Comparison of ENCODE assay signal across 8 mouse cellular contexts in the genomic region with DNA sequence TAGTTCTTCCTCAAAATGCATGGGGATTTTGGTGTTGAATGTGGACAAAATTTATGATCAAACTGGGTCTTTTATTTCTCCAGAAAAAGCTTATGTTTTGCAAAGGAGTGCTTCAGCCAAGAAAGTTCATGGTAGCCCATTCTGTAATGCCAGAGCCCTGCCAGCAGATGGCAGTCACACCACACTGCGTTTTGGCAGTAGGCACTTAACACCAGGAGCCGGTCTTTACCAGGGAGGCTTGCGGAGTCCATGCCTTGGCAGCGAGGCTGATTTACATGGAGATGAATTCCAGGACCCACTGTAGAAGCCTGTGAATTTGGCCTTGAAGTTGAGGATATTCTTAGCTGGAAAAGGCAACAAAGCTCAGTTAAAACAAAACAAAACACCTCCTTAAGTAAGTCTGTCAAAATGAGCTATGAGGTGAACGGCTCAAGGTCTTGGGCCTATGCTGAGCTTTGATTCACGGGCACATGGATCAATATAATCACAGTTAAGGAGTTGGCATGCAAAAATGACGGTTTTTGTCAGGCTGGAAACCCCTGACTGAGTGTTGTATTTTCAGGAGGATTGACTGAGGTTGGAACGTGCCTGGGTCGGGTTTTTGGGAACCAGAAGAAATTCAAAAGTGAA.
DNase-seq lines count a peak whose midpoint lies in the region; ATAC-seq lines count a peak whose summit lies in the region.

No protein-coding gene starts in this region.

- H3K9ac ChIP-seq in liver, embryonic 12.5 days: no peak overlapping the region
- no peak overlapping the region for H3K9ac ChIP-seq in intestine, embryonic 16.5 days (ENCODE audit: low read depth, low read length)
- H3K9ac ChIP-seq in midbrain, embryonic 13.5 days (replicated peaks): no peak overlapping the region
- H3K9ac ChIP-seq in stomach, embryonic 14.5 days (replicated peaks; ENCODE audit: low read depth, low read length): no peak overlapping the region

- H3K27me3 ChIP-seq in liver, embryonic 12.5 days (replicated peaks): no peaks in the 10 kb centered on the region
- H3K27me3 ChIP-seq in intestine, embryonic 16.5 days (replicated peaks; ENCODE audit: control insufficient read depth, insufficient read depth, low read length): no peaks in the 10 kb centered on the region
- no peaks in the 10 kb centered on the region for H3K27me3 ChIP-seq in midbrain, embryonic 13.5 days
- H3K27me3 ChIP-seq in stomach, embryonic 14.5 days (ENCODE audit: control insufficient read depth, insufficient read depth, low read length): no peaks in the 10 kb centered on the region

- WGBS in liver, embryonic 12.5 days (ENCODE audit: insufficient replicate concordance): 36% methylated on average over 9 of the region's 9 CpGs
- WGBS in intestine, embryonic 16.5 days: 29% methylated on average over 9 of the region's 9 CpGs
- WGBS in midbrain, embryonic 13.5 days: 43% methylated on average over 9 of the region's 9 CpGs
- WGBS in stomach, embryonic 14.5 days: 31% methylated on average over 9 of the region's 9 CpGs

- no peaks in the 10 kb centered on the region for H3K4me1 ChIP-seq in liver, embryonic 12.5 days
- peaks cover 5% of the 10 kb centered on the region; the same call in 1 of the 2 replicates for H3K4me1 ChIP-seq in intestine, embryonic 16.5 days (ENCODE audit: control insufficient read depth, insufficient read depth, low read length)
- H3K4me1 ChIP-seq in midbrain, embryonic 13.5 days (replicated peaks): no peaks in the 10 kb centered on the region
- H3K4me1 ChIP-seq in stomach, embryonic 14.5 days (ENCODE audit: control insufficient read depth, insufficient read depth, low read length): no peaks in the 10 kb centered on the region

- H3K36me3 ChIP-seq in liver, embryonic 12.5 days: no peaks in the 10 kb centered on the region
- no peaks in the 10 kb centered on the region for H3K36me3 ChIP-seq in intestine, embryonic 16.5 days (ENCODE audit: control insufficient read depth, insufficient read depth, low read length)
- H3K36me3 ChIP-seq in midbrain, embryonic 13.5 days: no peaks in the 10 kb centered on the region
- no peaks in the 10 kb centered on the region for H3K36me3 ChIP-seq in stomach, embryonic 14.5 days (ENCODE audit: control insufficient read depth, insufficient read depth, low read length)

- no peaks in the 10 kb centered on the region for H3K9me3 ChIP-seq in liver, embryonic 12.5 days (replicated peaks)
- no peaks in the 10 kb centered on the region for H3K9me3 ChIP-seq in intestine, embryonic 16.5 days (ENCODE audit: control insufficient read depth, low read length)
- no peaks in the 10 kb centered on the region for H3K9me3 ChIP-seq in midbrain, embryonic 13.5 days
- no peaks in the 10 kb centered on the region for H3K9me3 ChIP-seq in stomach, embryonic 14.5 days (ENCODE audit: control insufficient read depth, low read depth, low read length)

- peak; percentile 62 for DNase-seq in liver
- peak; percentile 68 to 81 for DNase-seq in cerebellum, postnatal 25 days
- DNase-seq in frontal cortex, postnatal 36 days (ENCODE audit: low spot score in 2 of 2): peak; percentile 67 to 74
- peak; percentile 12 to 69 for DNase-seq in left cerebral cortex, postnatal 10 days (ENCODE audit: extremely low spot score in 1 of 2, low spot score in 2 of 2)

- intact Hi-C loops in left cerebral cortex, postnatal 10 days (cut with DNase I): loop anchor here (1.0 to 10.0 kb wide), 4 partner anchors 187 to 695 kb away; no protein-coding TSS in a partner anchor

- H3K4me3 ChIP-seq in liver, embryonic 12.5 days: no peak overlapping the region
- H3K4me3 ChIP-seq in intestine, embryonic 16.5 days (ENCODE audit: low read length): no peak overlapping the region
- H3K4me3 ChIP-seq in midbrain, embryonic 13.5 days (replicated peaks): no peak overlapping the region
- no peak overlapping the region for H3K4me3 ChIP-seq in stomach, embryonic 14.5 days (ENCODE audit: low read depth, low read length)

- H3K27ac ChIP-seq in liver, embryonic 12.5 days: no peak overlapping the region
- H3K27ac ChIP-seq in intestine, embryonic 16.5 days (ENCODE audit: low read length): no peak overlapping the region
- H3K27ac ChIP-seq in midbrain, embryonic 13.5 days: no peak overlapping the region
- no peak overlapping the region for H3K27ac ChIP-seq in stomach, embryonic 14.5 days (ENCODE audit: low read length)

- H3K4me2 ChIP-seq in liver, embryonic 12.5 days: no peak overlapping the region
- no peak overlapping the region for H3K4me2 ChIP-seq in intestine, embryonic 16.5 days (ENCODE audit: low read depth, low read length)
- H3K4me2 ChIP-seq in midbrain, embryonic 13.5 days (replicated peaks): no peak overlapping the region
- H3K4me2 ChIP-seq in stomach, embryonic 14.5 days (replicated peaks; ENCODE audit: low read depth, low read length): no peak overlapping the region

- ATAC-seq in liver, embryonic 12.5 days: no peak
- peak; percentile 75 for ATAC-seq in intestine, embryonic 16.5 days
- ATAC-seq in midbrain, embryonic 13.5 days: peak; percentile 95
- ATAC-seq in stomach, embryonic 14.5 days (ENCODE audit: insufficient number of reproducible peaks, insufficient read depth, low FRiP score, low read depth): peak; percentile 69; the same call in 1 of the 2 replicates
